Mouse (Mus musculus) heart, postnatal 0 days (tissue): ENCODE measurements at regions not wholly inside any gene's neighbourhood (a gene's known extent, or its start where the extent isn't known, plus 50 kb on each side); places are given as distances from the start of the nearest gene placed in this dataset.

Source experiments
- ATAC-seq: fragments of 200-750 bp; cut with Nextera tagmentation; 2 replicates; pipeline ENCODE4 v1.8.0; 2017; ENCODE audit warnings: low read depth, moderate number of reproducible peaks, moderate library complexity; ENCODE audit not compliant: insufficient read depth
- DNase-seq: peaks from one replicate; pipeline ENCODE4 v3.0.0-alpha.2; 2016; ENCODE audit warnings: low spot score
- H3K27ac ChIP-seq: fragments of 300-500 bp; sonication (generic); 2 replicates; pipeline ENCODE4 v1.5.1; 2014; ENCODE audit warnings: low read depth, mild to moderate bottlenecking
- H3K27me3 ChIP-seq: fragments of 300-500 bp; sonication (generic); 2 replicates; pipeline ENCODE4 v1.6.1; 2014; ENCODE audit warnings: low read length, mixed read lengths; ENCODE audit not compliant: control insufficient read depth, insufficient read depth
- H3K36me3 ChIP-seq: fragments of 300-500 bp; sonication (generic); replicated peaks from 2 replicates; pipeline ENCODE4 v1.6.1; 2014; ENCODE audit warnings: low read length, mixed read lengths; ENCODE audit not compliant: control insufficient read depth, insufficient read depth
- H3K4me1 ChIP-seq: fragments of 300-500 bp; sonication (generic); 2 replicates; pipeline ENCODE4 v1.6.1; 2014; ENCODE audit warnings: antibody characterized with exemption; ENCODE audit not compliant: control insufficient read depth, insufficient read depth
- H3K4me2 ChIP-seq: fragments of 300-500 bp; sonication (generic); 2 replicates; pipeline ENCODE4 v1.6.1; 2014; ENCODE audit warnings: low read depth, mild to moderate bottlenecking, low read length, moderate library complexity
- H3K4me3 ChIP-seq: fragments of 300-500 bp; sonication (generic); 2 replicates; pipeline ENCODE4 v1.5.1; 2014; ENCODE audit warnings: low read depth, low read length
- H3K9ac ChIP-seq: fragments of 300-500 bp; sonication (generic); replicated peaks from 2 replicates; pipeline ENCODE4 v1.6.1; 2014; ENCODE audit warnings: low read depth, low read length, mixed read lengths
- H3K9me3 ChIP-seq: fragments of 300-500 bp; sonication (generic); replicated peaks from 2 replicates; pipeline ENCODE4 v1.6.1; 2016; ENCODE audit warnings: low read length; ENCODE audit not compliant: control insufficient read depth
- CTCF ChIP-seq: IDR thresholded peaks from 2 replicates; pipeline ENCODE4 v1.5.1; 2016; ENCODE audit warnings: antibody characterized with exemption, control low read depth, low read depth
- EP300 ChIP-seq: IDR thresholded peaks from 2 replicates; pipeline ENCODE4 v1.6.1; 2016; ENCODE audit warnings: antibody characterized with exemption, low read depth
- WGBS: fragments of 180-500 bp; shearing (Covaris S2); extraction: QIAGEN DNeasy Blood & Tissue Kit; methylation state at CpG from one replicate; pipeline ENCODE4 v1.1.7; 2014; 5-methylcytosine and 5-hydroxymethylcytosine counted together

- Histone ChIP-seq H3K9ac (no peak overlapping the region), H3K9me3 (no peaks in the 10 kb centered on the region), H3K4me1 (no peaks in the 10 kb centered on the region), H3K4me3 (no peak overlapping the region), H3K36me3 (no peaks in the 10 kb centered on the region), H3K27ac (no peak overlapping the region), H3K27me3 (no peaks in the 10 kb centered on the region), H3K4me2 (no peak overlapping the region)
- ATAC-seq (no peak), DNase-seq (no peak)
- 79% methylated on average over 1 of the region's 1 CpGs for WGBS
- TF ChIP-seq EP300, result no peak
- TF ChIP-seq CTCF, result no peak
These were observed 323.9 kb upstream of the Rnaseh2b start for GRCm38 (mm10) chr14:61968467-61968866.

GRCm38 (mm10) chr14:61968957-61969535 lies 323.3 kb upstream of the Rnaseh2b start:
- ATAC-seq (no peak), DNase-seq (no peak)
- Histone ChIP-seq H3K27me3 (no peaks in the 10 kb centered on the region), H3K36me3 (no peaks in the 10 kb centered on the region), H3K9ac (no peak overlapping the region), H3K4me2 (no peak overlapping the region), H3K9me3 (no peaks in the 10 kb centered on the region), H3K4me3 (no peak overlapping the region), H3K27ac (no peak overlapping the region), H3K4me1 (no peaks in the 10 kb centered on the region)
- TF ChIP-seq EP300 (no peak), CTCF (no peak)
- WGBS, result 71% methylated on average over 5 of the region's 5 CpGs

- no peak overlapping the region for H3K9ac ChIP-seq
- H3K36me3 ChIP-seq, result no peaks in the 10 kb centered on the region
- DNase-seq, result no peak
- no peak overlapping the region for H3K4me2 ChIP-seq
- 70% methylated on average over 3 of the region's 3 CpGs for WGBS
- H3K27ac ChIP-seq, result no peak overlapping the region
- TF ChIP-seq CTCF, result no peak
- no peak for TF ChIP-seq EP300
- H3K4me3 ChIP-seq, result no peak overlapping the region
- no peaks in the 10 kb centered on the region for H3K27me3 ChIP-seq
- no peaks in the 10 kb centered on the region for H3K9me3 ChIP-seq
- ATAC-seq, result no peak
- H3K4me1 ChIP-seq, result no peaks in the 10 kb centered on the region
These were observed 321.8 kb upstream of the Rnaseh2b start for GRCm38 (mm10) chr14:61970591-61970990.

- Histone ChIP-seq H3K27me3 (no peaks in the 10 kb centered on the region), H3K36me3 (no peaks in the 10 kb centered on the region), H3K4me2 (no peak overlapping the region), H3K9ac (no peak overlapping the region), H3K4me3 (no peak overlapping the region), H3K9me3 (no peaks in the 10 kb centered on the region), H3K4me1 (no peaks in the 10 kb centered on the region), H3K27ac (no peak overlapping the region)
- 66% methylated on average over 14 of the region's 14 CpGs for WGBS
- TF ChIP-seq EP300 (no peak), CTCF (no peak)
- ATAC-seq (no peak), DNase-seq (no peak)
These were observed 321.0 kb upstream of the Rnaseh2b start for GRCm38 (mm10) chr14:61971100-61972088.

- Histone ChIP-seq H3K4me3 (no peak overlapping the region), H3K27me3 (no peaks in the 10 kb centered on the region), H3K4me2 (no peak overlapping the region), H3K9ac (no peak overlapping the region), H3K4me1 (no peaks in the 10 kb centered on the region), H3K36me3 (no peaks in the 10 kb centered on the region), H3K27ac (no peak overlapping the region), H3K9me3 (no peaks in the 10 kb centered on the region)
- no peak for DNase-seq
- WGBS, result 66% methylated on average over 6 of the region's 6 CpGs
- TF ChIP-seq CTCF (no peak), EP300 (no peak)
- ATAC-seq, result no peak
These were observed 317.1 kb upstream of the Rnaseh2b start for GRCm38 (mm10) chr14:61975301-61975732.
